Mouse (Mus musculus) CH12.LX (cell line): ENCODE data around the gene Cdh18. TPM values are rescaled to one million over a fixed set of nuclear protein-coding genes. Genes with fewer than 3 reads are reported as not detected.

ENCODE experiments used
- DNase-seq: peaks from one replicate; pipeline ENCODE4 v3.0.0-alpha.2; 2013; ENCODE audit errors: extremely low read depth
- H3K27ac ChIP-seq: 2 replicates; pipeline ENCODE4 v1.5.1; 2012; ENCODE audit warnings: low read depth, mild to moderate bottlenecking, control low read depth, moderate library complexity; ENCODE audit not compliant: insufficient read depth
- H3K27me3 ChIP-seq: replicated peaks from 2 replicates; pipeline ENCODE3; 2012; ENCODE audit warnings: inconsistent platforms
- H3K36me3 ChIP-seq, 2 experiments: replicated peaks in 1 of 2; 2 replicates each; pipeline versions ENCODE3 to v1.6.1; 2012; ENCODE audit warnings: inconsistent platforms in 1 of 2, low read length in 1 of 2, mild to moderate bottlenecking in 1 of 2, mixed read lengths in 1 of 2, moderate library complexity in 1 of 2; ENCODE audit not compliant: control insufficient read depth in 1 of 2, insufficient read depth in 1 of 2
- H3K4me1 ChIP-seq, 2 experiments: 2 replicates each; pipeline ENCODE4 v1.6.1; 2012; ENCODE audit warnings: inconsistent platforms in 1 of 2, moderate library complexity in 1 of 2; ENCODE audit not compliant: insufficient read depth in 2 of 2, control insufficient read depth in 1 of 2
- H3K4me2 ChIP-seq: 2 replicates; pipeline ENCODE4 v1.6.1; 2012; ENCODE audit warnings: low read depth, mild to moderate bottlenecking, control low read depth; ENCODE audit not compliant: poor library complexity, insufficient read depth, severe bottlenecking
- H3K4me3 ChIP-seq, 3 experiments: fragments of 150-350 bp in 1 of 3; sonication (generic) in 1 of 3; replicated peaks in 1 of 3; 2 replicates each; pipeline versions ENCODE3 to v1.5.1; 2011 to 2012; ENCODE audit warnings: low read depth in 2 of 3, low read length in 2 of 3, mild to moderate bottlenecking in 2 of 3, moderate library complexity in 2 of 3, control low read depth in 1 of 3, improper control_type of control experiment in 1 of 3, inconsistent platforms in 1 of 3, mixed read lengths in 1 of 3; ENCODE audit not compliant: poor library complexity in 1 of 3
- H3K79me2 ChIP-seq: replicated peaks from 2 replicates; pipeline ENCODE4 v1.6.1; 2012; ENCODE audit warnings: mild to moderate bottlenecking, moderate library complexity; ENCODE audit not compliant: control insufficient read depth, poor library complexity, insufficient read depth, severe bottlenecking; ENCODE audit errors: extremely low read depth
- H3K9ac ChIP-seq: 2 replicates; pipeline ENCODE4 v1.6.1; 2012; ENCODE audit warnings: low read depth, mild to moderate bottlenecking, control low read depth, moderate library complexity; ENCODE audit not compliant: insufficient read depth
- H3K9me3 ChIP-seq: replicated peaks from 2 replicates; pipeline ENCODE3; 2012; ENCODE audit warnings: low read length, inconsistent platforms, mixed read lengths
- BHLHE40 ChIP-seq: IDR thresholded peaks from 2 replicates; pipeline ENCODE4 v1.6.1; 2011; ENCODE audit warnings: mild to moderate bottlenecking, low read depth, low read length, improper control_type of control experiment
- CHD2 ChIP-seq: IDR thresholded peaks from 2 replicates; pipeline ENCODE4 v1.6.1; 2011; ENCODE audit warnings: low read length, improper control_type of control experiment
- CTCF ChIP-seq, 2 experiments: IDR thresholded peaks in 1 of 2; conservative IDR thresholded peaks in 1 of 2; 2 replicates each; pipeline ENCODE4 v1.5.1; 2011 to 2012; ENCODE audit warnings: low read depth in 2 of 2, low read length in 2 of 2, improper control_type of control experiment in 1 of 2, inconsistent platforms in 1 of 2, mild to moderate bottlenecking in 1 of 2, moderate library complexity in 1 of 2
- ELF1 ChIP-seq: IDR thresholded peaks from 2 replicates; pipeline ENCODE4 v1.6.1; 2014; ENCODE audit warnings: low read depth, mild to moderate bottlenecking, inconsistent platforms, low read length, improper control_type of control experiment
- EP300 ChIP-seq: IDR thresholded peaks from 2 replicates; pipeline ENCODE4 v1.6.1; 2011; ENCODE audit warnings: low read length, improper control_type of control experiment
- GABPA ChIP-seq: IDR thresholded peaks from 2 replicates; pipeline ENCODE4 v1.6.1; 2012; ENCODE audit warnings: low read depth, low read length, improper control_type of control experiment, inconsistent platforms; ENCODE audit not compliant: insufficient replicate concordance
- IRF4 ChIP-seq: IDR thresholded peaks from 2 replicates; pipeline ENCODE4 v1.6.1; 2014; ENCODE audit warnings: low read depth, mild to moderate bottlenecking, inconsistent platforms, low read length, improper control_type of control experiment
- JUN ChIP-seq: IDR thresholded peaks from 2 replicates; pipeline ENCODE4 v1.6.1; 2011; ENCODE audit warnings: low read depth, mild to moderate bottlenecking, low read length, improper control_type of control experiment, moderate library complexity; ENCODE audit not compliant: insufficient read depth
- JUND ChIP-seq: conservative IDR thresholded peaks from 2 replicates; pipeline ENCODE4 v1.6.1; 2011; ENCODE audit warnings: low read depth, low read length, improper control_type of control experiment
- KAT2A ChIP-seq: IDR thresholded peaks from 2 replicates; pipeline ENCODE4 v1.6.1; 2012; ENCODE audit warnings: low read length, improper control_type of control experiment, inconsistent platforms; ENCODE audit not compliant: insufficient replicate concordance
- MAFK ChIP-seq: IDR thresholded peaks from 2 replicates; pipeline ENCODE4 v1.6.1; 2011; ENCODE audit warnings: low read length, improper control_type of control experiment; ENCODE audit not compliant: insufficient replicate concordance
- MAX ChIP-seq: IDR thresholded peaks from 2 replicates; pipeline ENCODE4 v1.6.1; 2011; ENCODE audit warnings: low read length, improper control_type of control experiment
- MAZ ChIP-seq: IDR thresholded peaks from 2 replicates; pipeline ENCODE4 v1.6.1; 2012; ENCODE audit warnings: low read depth, mild to moderate bottlenecking, inconsistent platforms, low read length, improper control_type of control experiment, moderate library complexity
- MEF2A ChIP-seq: IDR thresholded peaks from 2 replicates; pipeline ENCODE4 v1.6.1; 2014; ENCODE audit warnings: low read depth, mild to moderate bottlenecking, inconsistent platforms, low read length, improper control_type of control experiment, borderline replicate concordance
- MXI1 ChIP-seq: IDR thresholded peaks from 2 replicates; pipeline ENCODE4 v1.6.1; 2011; ENCODE audit warnings: mild to moderate bottlenecking, low read depth, low read length, improper control_type of control experiment
- MYC ChIP-seq: IDR thresholded peaks from 2 replicates; pipeline ENCODE4 v1.6.1; 2011; ENCODE audit warnings: low read depth, mild to moderate bottlenecking, improper control_type of control experiment, low read length
- NELFE ChIP-seq: IDR thresholded peaks from 2 replicates; pipeline ENCODE4 v1.6.1; 2011; ENCODE audit warnings: low read depth, low read length, improper control_type of control experiment
- NRF1 ChIP-seq: IDR thresholded peaks from 2 replicates; pipeline ENCODE4 v1.6.1; 2014; ENCODE audit warnings: low read depth, mild to moderate bottlenecking, inconsistent platforms, low read length, improper control_type of control experiment, moderate library complexity
- RAD21 ChIP-seq: IDR thresholded peaks from 2 replicates; pipeline ENCODE4 v1.6.1; 2011; ENCODE audit warnings: low read depth, mild to moderate bottlenecking, low read length, improper control_type of control experiment, moderate library complexity
- RCOR1 ChIP-seq: conservative IDR thresholded peaks from 2 replicates; pipeline ENCODE4 v1.6.1; 2012; ENCODE audit warnings: low read depth, mild to moderate bottlenecking, inconsistent platforms, low read length, improper control_type of control experiment
- SMC3 ChIP-seq: IDR thresholded peaks from 2 replicates; pipeline ENCODE4 v1.6.1; 2011; ENCODE audit warnings: low read depth, low read length, improper control_type of control experiment
- TBP ChIP-seq: conservative IDR thresholded peaks from 2 replicates; pipeline ENCODE4 v1.6.1; 2011; ENCODE audit warnings: low read depth, low read length, improper control_type of control experiment
- UBTF ChIP-seq: IDR thresholded peaks from 2 replicates; pipeline ENCODE4 v1.6.1; 2012; ENCODE audit warnings: low read depth, mild to moderate bottlenecking, inconsistent platforms, low read length, improper control_type of control experiment, moderate library complexity
- USF1 ChIP-seq: IDR thresholded peaks from 2 replicates; pipeline ENCODE4 v1.6.1; 2014; ENCODE audit warnings: low read depth, mild to moderate bottlenecking, inconsistent platforms, low read length, improper control_type of control experiment
- ZKSCAN1 ChIP-seq: IDR thresholded peaks from 2 replicates; pipeline ENCODE4 v1.6.1; 2012; ENCODE audit warnings: low read depth, inconsistent platforms, low read length, improper control_type of control experiment, borderline replicate concordance
- dilution Hi-C: fragments of 300-500 bp; cut with MboI; formaldehyde crosslinking; loops from 2 replicates; pipeline ENCODE4 v1.14.3; 2020; ENCODE audit warnings: low sequenced_read_pairs; ENCODE audit not compliant: extremely low pct_unique_long_range_greater_than_20kb, extremely low pct_ligation_motif_present
- in situ Hi-C: fragments of 300-500 bp; cut with MboI; formaldehyde crosslinking; loops from 3 replicates; pipeline ENCODE4 v1.14.3; 2019; ENCODE audit warnings: low sequenced_read_pairs, low pct_ligation_motif_present, low pct_unique_long_range_greater_than_20kb, mixed read lengths
- polyA plus RNA-seq: library from polyadenylated mRNA; unstranded; fragments of >175 nt; gene quantifications from 2 replicates; pipeline ENCODE4 v1.2.1, GENCODE M21; 2012; ENCODE audit warnings: low read depth; ENCODE audit not compliant: insufficient read length
- total RNA-seq, 2 experiments: library from RNA; depleted of rRNA; stranded (reverse); fragments of 300-350 nt in 1 of 2; fragments of >200 nt in 1 of 2; gene quantifications; 2 replicates each; pipeline ENCODE4 v1.2.3; 2012 to 2014

Gene Cdh18
- total and polyA plus RNA-seq, 3 experiments, result not detected

- no peak for DNase-seq
- dilution Hi-C loops (no loop called here), in situ Hi-C loops (no loop called here)
- H3K4me2 ChIP-seq, result no peak overlapping the region
- H3K27me3 ChIP-seq, result no peaks in the 10 kb centered on the region
- H3K9me3 ChIP-seq, result peaks cover 30% of the 10 kb centered on the region
- no peaks in the 10 kb centered on the region for H3K79me2 ChIP-seq
- TF ChIP-seq JUN, result no peak
- no peak for TF ChIP-seq EP300
- no peak for TF ChIP-seq JUND
- TF ChIP-seq MXI1, result no peak
- no peak for TF ChIP-seq ELF1
- no peak for TF ChIP-seq ZKSCAN1
- TF ChIP-seq MEF2A, result no peak
- TF ChIP-seq NRF1, result no peak
- no peak for TF ChIP-seq CTCF (conservative IDR thresholded peaks at IDR 0.05 in 1 of 2, IDR thresholded peaks at IDR 0.05 in 1 of 2; ENCODE audit: low read depth in 2 of 2, low read length in 2 of 2)
- TF ChIP-seq MYC, result no peak
- H3K36me3 ChIP-seq, result no peaks in the 10 kb centered on the region
- H3K4me3 ChIP-seq, result no peak overlapping the region
- H3K9ac ChIP-seq, result no peak overlapping the region
- no peaks in the 10 kb centered on the region for H3K4me1 ChIP-seq
- no peak overlapping the region for H3K27ac ChIP-seq
These were observed 308.9 kb downstream of the Cdh18 start for GRCm38 (mm10) chr15:22857704-22858103.

DNA sequence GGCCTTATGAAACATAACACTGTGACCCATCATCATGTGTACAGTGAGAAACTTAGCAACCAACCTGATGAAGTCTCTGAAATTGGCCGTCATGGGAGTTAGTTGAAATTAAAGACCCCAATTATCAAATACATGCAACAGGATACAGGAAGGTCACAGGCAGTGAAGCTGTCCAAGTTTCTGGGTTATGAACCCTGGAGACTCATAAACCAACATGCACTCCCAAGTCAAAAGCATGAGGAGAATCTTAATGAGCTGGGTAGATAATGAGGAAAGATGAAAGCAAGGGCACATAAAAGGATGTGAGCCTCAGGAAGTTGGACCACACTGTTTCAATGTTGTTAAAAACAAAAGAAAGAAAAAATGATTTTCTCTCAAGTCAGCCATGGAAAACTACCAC lies 321.9 kb downstream of the Cdh18 start:
- Histone ChIP-seq H3K36me3 (no peaks in the 10 kb centered on the region), H3K4me3 (no peak overlapping the region), H3K4me2 (no peak overlapping the region), H3K9me3 (peaks cover 27% of the 10 kb centered on the region), H3K9ac (no peak overlapping the region), H3K27ac (no peak overlapping the region), H3K27me3 (no peaks in the 10 kb centered on the region), H3K79me2 (no peaks in the 10 kb centered on the region), H3K4me1 (no peaks in the 10 kb centered on the region)
- in situ Hi-C loops, result no loop called here
- no peak for DNase-seq
- dilution Hi-C loops, result no loop called here
- no peak for TF ChIP-seq CHD2
- no peak for TF ChIP-seq IRF4
- no peak for TF ChIP-seq UBTF
- no peak for TF ChIP-seq ZKSCAN1
- TF ChIP-seq TBP, result no peak
- no peak for TF ChIP-seq MAZ
- no peak for TF ChIP-seq RAD21
- TF ChIP-seq BHLHE40, result no peak
- TF ChIP-seq RCOR1, result no peak
- no peak for TF ChIP-seq MAFK
- no peak for TF ChIP-seq KAT2A
- no peak for TF ChIP-seq SMC3
- no peak for TF ChIP-seq MEF2A
- no peak for TF ChIP-seq MAX
- TF ChIP-seq MXI1, result no peak
- TF ChIP-seq NELFE, result no peak
- no peak for TF ChIP-seq JUND
- TF ChIP-seq GABPA, result no peak
- TF ChIP-seq USF1, result no peak
